Mouse (Mus musculus): ENCODE results near the gene Zc3h12c. TPM values are rescaled to one million over a fixed set of nuclear protein-coding genes. Genes with fewer than 3 reads are reported as not detected.

The Zc3h12c gene
- polyA plus RNA-seq, 1 experiment from 2014 or later: 4.4 TPM

GRCm38 (mm10) chr9:52170671-52171070, 2.3 kb upstream of the Zc3h12c start:
- Histone ChIP-seq H3K9ac (ENCODE audit: low read depth, low read length) (no peak overlapping the region), H3K4me2 (ENCODE audit: low read depth, low read length) (no peak overlapping the region), H3K27ac (replicated peaks; ENCODE audit: low read depth, low read length) (no peak overlapping the region), H3K27me3 (replicated peaks; ENCODE audit: control insufficient read depth, insufficient read depth, low read length) (no peaks in the 10 kb centered on the region; the same call in 1 of the 2 replicates), H3K4me1 (ENCODE audit: control insufficient read depth, insufficient read depth, low read length) (peaks cover 21% of the 10 kb centered on the region; the same call in 1 of the 2 replicates), H3K9me3 (ENCODE audit: control insufficient read depth, low read length) (no peaks in the 10 kb centered on the region), H3K4me3 (ENCODE audit: low read depth, low read length) (no peak overlapping the region), H3K36me3 (ENCODE audit: control insufficient read depth, insufficient read depth, low read length) (no peaks in the 10 kb centered on the region)
- no peak for ATAC-seq (ENCODE audit: low read depth)
- WGBS: 83% methylated on average over 6 of the region's 6 CpGs
- no peak for DNase-seq (ENCODE audit: low spot score)

GRCm38 (mm10) chr9:52170131-52170530, 1.8 kb upstream of the Zc3h12c start:
- ATAC-seq (ENCODE audit: low read depth): no peak
- no peaks in the 10 kb centered on the region for H3K36me3 ChIP-seq (ENCODE audit: control insufficient read depth, insufficient read depth, low read length)
- peaks cover 21% of the 10 kb centered on the region; the same call in 1 of the 2 replicates for H3K4me1 ChIP-seq (ENCODE audit: control insufficient read depth, insufficient read depth, low read length)
- 79% methylated on average over 3 of the region's 3 CpGs for WGBS
- H3K27me3 ChIP-seq (replicated peaks; ENCODE audit: control insufficient read depth, insufficient read depth, low read length): no peaks in the 10 kb centered on the region; the same call in 1 of the 2 replicates
- no peak overlapping the region for H3K9ac ChIP-seq (ENCODE audit: low read depth, low read length)
- no peaks in the 10 kb centered on the region for H3K9me3 ChIP-seq (ENCODE audit: control insufficient read depth, low read length)
- DNase-seq (ENCODE audit: low spot score): no peak
- no peak overlapping the region for H3K27ac ChIP-seq (replicated peaks; ENCODE audit: low read depth, low read length)
- H3K4me2 ChIP-seq (ENCODE audit: low read depth, low read length): no peak overlapping the region
- H3K4me3 ChIP-seq (ENCODE audit: low read depth, low read length): no peak overlapping the region

DNA sequence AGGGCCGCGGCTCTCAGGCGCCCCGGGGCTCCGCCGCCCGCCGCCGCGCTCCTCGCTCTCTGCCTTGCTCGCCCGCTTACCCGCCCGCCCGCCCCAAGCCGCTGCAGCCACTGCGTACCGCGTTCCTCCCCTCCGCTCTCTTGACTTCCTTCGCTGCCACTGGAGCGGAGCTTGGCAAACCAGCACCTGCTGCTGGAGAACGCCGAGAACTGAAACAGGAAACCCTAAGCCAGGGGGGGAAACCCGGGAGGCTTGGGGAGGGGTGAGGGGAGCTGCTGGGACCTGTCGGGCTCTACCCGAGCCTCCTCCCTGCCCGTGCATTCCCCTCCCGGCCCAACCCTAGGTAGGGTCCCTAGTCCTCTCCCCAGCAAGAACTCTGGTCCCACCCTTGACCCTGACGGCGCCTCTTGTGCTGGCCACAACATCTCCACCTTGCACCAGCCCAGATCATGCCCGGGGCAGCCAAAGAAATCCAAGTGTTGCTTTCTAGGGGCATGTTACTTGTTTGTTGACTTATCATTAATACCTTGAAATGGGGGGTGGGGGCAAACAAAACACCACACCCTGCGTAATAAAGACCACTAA, 406 bp upstream of the Zc3h12c start:
- peak; percentile 95 for DNase-seq (ENCODE audit: low spot score)
- Histone ChIP-seq H3K4me1 (ENCODE audit: control insufficient read depth, insufficient read depth, low read length) (peaks cover 21% of the 10 kb centered on the region; the same call in 1 of the 2 replicates), H3K27ac (replicated peaks; ENCODE audit: low read depth, low read length) (peak overlapping the region; percentile 92), H3K9me3 (ENCODE audit: control insufficient read depth, low read length) (no peaks in the 10 kb centered on the region), H3K4me3 (ENCODE audit: low read depth, low read length) (peak overlapping the region; percentile 91), H3K27me3 (replicated peaks; ENCODE audit: control insufficient read depth, insufficient read depth, low read length) (no peaks in the 10 kb centered on the region; the same call in 1 of the 2 replicates), H3K4me2 (ENCODE audit: low read depth, low read length) (peak overlapping the region; percentile 61), H3K36me3 (ENCODE audit: control insufficient read depth, insufficient read depth, low read length) (no peaks in the 10 kb centered on the region), H3K9ac (ENCODE audit: low read depth, low read length) (peak overlapping the region; percentile 95)
- ATAC-seq (ENCODE audit: low read depth): peak; percentile 92
- 2% methylated on average over 11 of the region's 34 CpGs for WGBS

GRCm38 (mm10) chr9:52167506-52167862, 888 bp downstream of the Zc3h12c start:
- Histone ChIP-seq H3K4me3 (ENCODE audit: low read depth, low read length) (peak overlapping the region; percentile 91), H3K27ac (replicated peaks; ENCODE audit: low read depth, low read length) (peak overlapping the region; percentile 92), H3K36me3 (ENCODE audit: control insufficient read depth, insufficient read depth, low read length) (no peaks in the 10 kb centered on the region), H3K4me2 (ENCODE audit: low read depth, low read length) (peak overlapping the region; percentile 61), H3K9me3 (ENCODE audit: control insufficient read depth, low read length) (no peaks in the 10 kb centered on the region), H3K4me1 (ENCODE audit: control insufficient read depth, insufficient read depth, low read length) (peaks cover 21% of the 10 kb centered on the region; the same call in 1 of the 2 replicates), H3K27me3 (replicated peaks; ENCODE audit: control insufficient read depth, insufficient read depth, low read length) (no peaks in the 10 kb centered on the region; the same call in 1 of the 2 replicates), H3K9ac (ENCODE audit: low read depth, low read length) (peak overlapping the region; percentile 95)
- DNase-seq (ENCODE audit: low spot score) (peak; percentile 45), ATAC-seq (ENCODE audit: low read depth) (no peak)
- WGBS: 3% methylated on average over 8 of the region's 8 CpGs

DNA sequence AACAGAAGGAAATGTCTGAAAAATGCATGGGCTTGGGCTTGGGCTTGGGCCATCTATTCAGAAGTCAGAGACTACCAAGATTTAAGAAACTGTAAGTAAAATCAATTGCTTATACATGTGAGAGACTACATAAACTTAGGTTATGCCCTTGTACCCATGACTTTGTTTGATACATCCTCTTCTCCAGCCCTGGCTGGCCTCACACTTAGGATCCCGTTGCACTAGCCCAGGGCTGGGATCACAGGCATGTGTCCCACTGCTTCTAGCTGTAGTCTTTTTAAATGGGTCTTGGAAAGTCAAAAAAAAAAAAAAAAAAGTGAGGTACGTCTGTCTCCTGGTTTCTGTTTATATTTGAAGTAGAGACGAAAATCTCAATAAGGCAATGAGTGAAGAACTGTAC, 1.3 kb downstream of the Zc3h12c start:
- H3K36me3 ChIP-seq (ENCODE audit: control insufficient read depth, insufficient read depth, low read length): no peaks in the 10 kb centered on the region
- H3K27me3 ChIP-seq (replicated peaks; ENCODE audit: control insufficient read depth, insufficient read depth, low read length): no peaks in the 10 kb centered on the region; the same call in 1 of the 2 replicates
- H3K4me1 ChIP-seq (ENCODE audit: control insufficient read depth, insufficient read depth, low read length): peaks cover 21% of the 10 kb centered on the region; the same call in 1 of the 2 replicates
- ATAC-seq (ENCODE audit: low read depth): no peak
- no peak overlapping the region; the same call in 1 of the 2 replicates for H3K27ac ChIP-seq (replicated peaks; ENCODE audit: low read depth, low read length)
- WGBS: 12% methylated on average over 3 of the region's 3 CpGs
- peak overlapping the region; percentile 61 for H3K4me2 ChIP-seq (ENCODE audit: low read depth, low read length)
- DNase-seq (ENCODE audit: low spot score): no peak
- no peaks in the 10 kb centered on the region for H3K9me3 ChIP-seq (ENCODE audit: control insufficient read depth, low read length)
- H3K9ac ChIP-seq (ENCODE audit: low read depth, low read length): peak overlapping the region; percentile 95; the same call in 1 of the 2 replicates
- H3K4me3 ChIP-seq (ENCODE audit: low read depth, low read length): peak overlapping the region; percentile 91

- ATAC-seq (ENCODE audit: low read depth) (no peak), DNase-seq (ENCODE audit: low spot score) (no peak)
- H3K9me3 ChIP-seq (ENCODE audit: control insufficient read depth, low read length): 0 out of 2 replicates have a peak, but pooled peaks cover 4% of the 10 kb centered on the region
- H3K4me1 ChIP-seq (ENCODE audit: control insufficient read depth, insufficient read depth, low read length): peaks cover 21% of the 10 kb centered on the region; the same call in 1 of the 2 replicates
- 88% methylated on average over 3 of the region's 3 CpGs for WGBS
- no peak overlapping the region for H3K9ac ChIP-seq (ENCODE audit: low read depth, low read length)
- H3K27ac ChIP-seq (replicated peaks; ENCODE audit: low read depth, low read length): no peak overlapping the region
- no peak overlapping the region for H3K4me2 ChIP-seq (ENCODE audit: low read depth, low read length)
- H3K27me3 ChIP-seq (replicated peaks; ENCODE audit: control insufficient read depth, insufficient read depth, low read length): no peaks in the 10 kb centered on the region; the same call in 1 of the 2 replicates
- no peak overlapping the region for H3K4me3 ChIP-seq (ENCODE audit: low read depth, low read length)
- H3K36me3 ChIP-seq (ENCODE audit: control insufficient read depth, insufficient read depth, low read length): no peaks in the 10 kb centered on the region
Measured at GRCm38 (mm10) chr9:52165706-52166090, 2.7 kb downstream of the Zc3h12c start.

- peaks cover 21% of the 10 kb centered on the region; the same call in 1 of the 2 replicates for H3K4me1 ChIP-seq (ENCODE audit: control insufficient read depth, insufficient read depth, low read length)
- no peak overlapping the region for H3K4me3 ChIP-seq (ENCODE audit: low read depth, low read length)
- DNase-seq (ENCODE audit: low spot score): no peak
- no peak overlapping the region for H3K9ac ChIP-seq (ENCODE audit: low read depth, low read length)
- H3K27me3 ChIP-seq (replicated peaks; ENCODE audit: control insufficient read depth, insufficient read depth, low read length): no peaks in the 10 kb centered on the region; the same call in 1 of the 2 replicates
- no peaks in the 10 kb centered on the region for H3K36me3 ChIP-seq (ENCODE audit: control insufficient read depth, insufficient read depth, low read length)
- WGBS: 90% methylated on average over 13 of the region's 13 CpGs
- no peak overlapping the region for H3K4me2 ChIP-seq (ENCODE audit: low read depth, low read length)
- 0 out of 2 replicates have a peak, but pooled peaks cover 5% of the 10 kb centered on the region for H3K9me3 ChIP-seq (ENCODE audit: control insufficient read depth, low read length)
- ATAC-seq (ENCODE audit: low read depth): no peak
- no peak overlapping the region for H3K27ac ChIP-seq (replicated peaks; ENCODE audit: low read depth, low read length)
Measured at GRCm38 (mm10) chr9:52165076-52165705, 3.2 kb downstream of the Zc3h12c start.

- Histone ChIP-seq H3K4me3 (ENCODE audit: low read depth, low read length) (no peak overlapping the region), H3K9ac (ENCODE audit: low read depth, low read length) (no peak overlapping the region), H3K27ac (replicated peaks; ENCODE audit: low read depth, low read length) (no peak overlapping the region), H3K27me3 (replicated peaks; ENCODE audit: control insufficient read depth, insufficient read depth, low read length) (no peaks in the 10 kb centered on the region), H3K4me2 (ENCODE audit: low read depth, low read length) (no peak overlapping the region), H3K36me3 (ENCODE audit: control insufficient read depth, insufficient read depth, low read length) (no peaks in the 10 kb centered on the region), H3K4me1 (ENCODE audit: control insufficient read depth, insufficient read depth, low read length) (no peaks in the 10 kb centered on the region), H3K9me3 (ENCODE audit: control insufficient read depth, low read length) (0 out of 2 replicates have a peak, but pooled peaks cover 5% of the 10 kb centered on the region)
- DNase-seq (ENCODE audit: low spot score) (no peak), ATAC-seq (ENCODE audit: low read depth) (no peak)
- 92% methylated on average over 1 of the region's 1 CpGs for WGBS
Measured at GRCm38 (mm10) chr9:52160512-52160911, 7.9 kb downstream of the Zc3h12c start.
